Mouse (Mus musculus) MEL (cell line): ENCODE results near the gene Wdr46. TPM values are rescaled to one million over a fixed set of nuclear protein-coding genes. Genes with fewer than 3 reads are reported as not detected.

Source experiments
- DNase-seq: peaks from one replicate; pipeline ENCODE4 v3.0.0; 2011; ENCODE audit warnings: low read depth, low spot score
- H3K27ac ChIP-seq: 2 replicates; pipeline ENCODE4 v1.5.1; 2012; ENCODE audit warnings: low read depth, mild to moderate bottlenecking, control low read depth, low read length, moderate library complexity; ENCODE audit not compliant: control insufficient read depth
- H3K27me3 ChIP-seq, 2 experiments: fragments of 150-350 bp in 1 of 2; sonication (generic) in 1 of 2; 2 replicates each; pipeline ENCODE4 v1.6.1; 2012; ENCODE audit warnings: low read length in 2 of 2, mild to moderate bottlenecking in 2 of 2, improper control_type of control experiment in 1 of 2, moderate library complexity in 1 of 2; ENCODE audit not compliant: insufficient read depth in 2 of 2, control insufficient read depth in 1 of 2
- H3K36me3 ChIP-seq, 2 experiments: 2 replicates each; pipeline ENCODE4 v1.6.1; 2012 to 2014; ENCODE audit warnings: low read length in 2 of 2, improper control_type of control experiment in 1 of 2, inconsistent platforms in 1 of 2, mild to moderate bottlenecking in 1 of 2; ENCODE audit not compliant: insufficient read depth in 2 of 2, control insufficient read depth in 1 of 2
- H3K4me1 ChIP-seq, 2 experiments: fragments of 150-350 bp in 1 of 2; sonication (generic) in 1 of 2; 2 replicates each; pipeline ENCODE4 v1.6.1; 2012; ENCODE audit warnings: low read length in 2 of 2, improper control_type of control experiment in 1 of 2, mild to moderate bottlenecking in 1 of 2; ENCODE audit not compliant: insufficient read depth in 2 of 2, control insufficient read depth in 1 of 2
- H3K4me3 ChIP-seq, 2 experiments: fragments of 150-350 bp in 1 of 2; sonication (generic) in 1 of 2; 2 replicates each; pipeline ENCODE4 v1.5.1; 2012; ENCODE audit warnings: low read depth in 2 of 2, low read length in 2 of 2, mild to moderate bottlenecking in 2 of 2, moderate library complexity in 2 of 2, control low read depth in 1 of 2, improper control_type of control experiment in 1 of 2; ENCODE audit not compliant: control insufficient read depth in 1 of 2, insufficient read depth in 1 of 2
- H3K79me2 ChIP-seq: 2 replicates; pipeline ENCODE4 v1.6.1; 2012; ENCODE audit warnings: mild to moderate bottlenecking, low read length, moderate library complexity; ENCODE audit not compliant: control insufficient read depth, poor library complexity, insufficient read depth
- H3K9ac ChIP-seq: 2 replicates; pipeline ENCODE4 v1.6.1; 2012; ENCODE audit warnings: low read depth, mild to moderate bottlenecking, control low read depth, low read length, moderate library complexity; ENCODE audit not compliant: control insufficient read depth, poor library complexity, severe bottlenecking
- H3K9me3 ChIP-seq: fragments of 150-350 bp; sonication (generic); replicated peaks from 2 replicates; pipeline ENCODE4 v1.6.1; 2012; ENCODE audit warnings: mild to moderate bottlenecking, low read length, improper control_type of control experiment, moderate library complexity; ENCODE audit not compliant: insufficient read depth
- BHLHE40 ChIP-seq: IDR thresholded peaks from 2 replicates; pipeline ENCODE4 v1.6.1; 2012; ENCODE audit warnings: low read depth, mild to moderate bottlenecking, inconsistent platforms, low read length, improper control_type of control experiment, borderline replicate concordance
- CHD1 ChIP-seq: IDR thresholded peaks from 2 replicates; pipeline ENCODE4 v1.6.1; 2012; ENCODE audit warnings: low read depth, mild to moderate bottlenecking, inconsistent platforms, low read length, improper control_type of control experiment
- CHD2 ChIP-seq: IDR thresholded peaks from 2 replicates; pipeline ENCODE4 v1.6.1; 2011; ENCODE audit warnings: low read length, improper control_type of control experiment
- CTCF ChIP-seq, 3 experiments: IDR thresholded peaks in 2 of 3; conservative IDR thresholded peaks in 1 of 3; 2 replicates each; pipeline ENCODE4 v1.5.1; 2011 to 2012; ENCODE audit warnings: low read length in 3 of 3, low read depth in 2 of 3, mild to moderate bottlenecking in 2 of 3, improper control_type of control experiment in 1 of 3, inconsistent platforms in 1 of 3, mixed read lengths in 1 of 3, moderate library complexity in 1 of 3; ENCODE audit not compliant: control insufficient read depth in 1 of 3, insufficient read depth in 1 of 3, poor library complexity in 1 of 3, severe bottlenecking in 1 of 3
- E2F4 ChIP-seq: IDR thresholded peaks from 2 replicates; pipeline ENCODE4 v1.6.1; 2011; ENCODE audit warnings: low read depth, low read length, improper control_type of control experiment, borderline replicate concordance
- ELF1 ChIP-seq: IDR thresholded peaks from 2 replicates; pipeline ENCODE4 v1.6.1; 2014; ENCODE audit warnings: low read depth, mild to moderate bottlenecking, inconsistent platforms, low read length, improper control_type of control experiment, moderate library complexity
- EP300 ChIP-seq, 2 experiments: IDR thresholded peaks; 2 replicates each; pipeline ENCODE4 v1.6.1; 2011; ENCODE audit warnings: improper control_type of control experiment in 2 of 2, low read length in 2 of 2, low read depth in 1 of 2, mild to moderate bottlenecking in 1 of 2
- ETS1 ChIP-seq: IDR thresholded peaks from 2 replicates; pipeline ENCODE4 v1.6.1; 2012; ENCODE audit warnings: low read depth, mild to moderate bottlenecking, inconsistent platforms, low read length, improper control_type of control experiment, moderate library complexity
- GABPA ChIP-seq: IDR thresholded peaks from 2 replicates; pipeline ENCODE4 v1.6.1; 2012; ENCODE audit warnings: low read depth, mild to moderate bottlenecking, inconsistent platforms, low read length, improper control_type of control experiment, moderate library complexity
- GATA1 ChIP-seq: IDR thresholded peaks from 2 replicates; pipeline ENCODE4 v1.6.1; 2011; ENCODE audit warnings: low read depth, low read length, improper control_type of control experiment
- HCFC1 ChIP-seq: IDR thresholded peaks from 2 replicates; pipeline ENCODE4 v1.6.1; 2012; ENCODE audit warnings: low read depth, mild to moderate bottlenecking, inconsistent platforms, low read length, improper control_type of control experiment, moderate library complexity
- JUND ChIP-seq: IDR thresholded peaks from 2 replicates; pipeline ENCODE4 v1.6.1; 2011; ENCODE audit warnings: low read depth, mild to moderate bottlenecking, improper control_type of control experiment, low read length
- KAT2A ChIP-seq: conservative IDR thresholded peaks from 2 replicates; pipeline ENCODE4 v1.6.1; 2012; ENCODE audit warnings: low read depth, low read length, improper control_type of control experiment, inconsistent platforms
- MAFK ChIP-seq: IDR thresholded peaks from 2 replicates; pipeline ENCODE4 v1.6.1; 2011; ENCODE audit warnings: low read depth, mild to moderate bottlenecking, low read length, improper control_type of control experiment, borderline replicate concordance
- MAX ChIP-seq: IDR thresholded peaks from 2 replicates; pipeline ENCODE4 v1.6.1; 2011; ENCODE audit warnings: low read length, improper control_type of control experiment
- MXI1 ChIP-seq: IDR thresholded peaks from 2 replicates; pipeline ENCODE4 v1.6.1; 2011; ENCODE audit warnings: mild to moderate bottlenecking, low read depth, low read length, improper control_type of control experiment
- MYB ChIP-seq: IDR thresholded peaks from 2 replicates; pipeline ENCODE4 v1.6.1; 2011; ENCODE audit warnings: mild to moderate bottlenecking, low read depth, low read length, improper control_type of control experiment
- MYC ChIP-seq: IDR thresholded peaks from 2 replicates; pipeline ENCODE4 v1.6.1; 2011; ENCODE audit warnings: low read depth, mild to moderate bottlenecking, low read length, improper control_type of control experiment, moderate library complexity
- NELFE ChIP-seq: IDR thresholded peaks from 2 replicates; pipeline ENCODE4 v1.6.1; 2011; ENCODE audit warnings: low read depth, low read length, improper control_type of control experiment
- NRF1 ChIP-seq: IDR thresholded peaks from 2 replicates; pipeline ENCODE4 v1.6.1; 2014; ENCODE audit warnings: low read depth, mild to moderate bottlenecking, inconsistent platforms, low read length, improper control_type of control experiment, moderate library complexity; ENCODE audit not compliant: poor library complexity, insufficient read depth, severe bottlenecking
- POLR2A ChIP-seq, 2 experiments: IDR thresholded peaks; 2 replicates each; pipeline ENCODE4 v1.6.1; 2011 to 2012; ENCODE audit warnings: low read length in 2 of 2, mild to moderate bottlenecking in 2 of 2, control low read depth in 1 of 2, improper control_type of control experiment in 1 of 2, low read depth in 1 of 2, moderate library complexity in 1 of 2; ENCODE audit not compliant: control insufficient read depth in 1 of 2, insufficient read depth in 1 of 2, poor library complexity in 1 of 2
- POLR2AphosphoS2 ChIP-seq: IDR thresholded peaks from 2 replicates; pipeline ENCODE4 v1.6.1; 2011; ENCODE audit warnings: low read length, improper control_type of control experiment
- POLR2AphosphoS5 ChIP-seq: IDR thresholded peaks from 2 replicates; pipeline ENCODE4 v1.6.1; 2012; ENCODE audit warnings: low read depth, borderline replicate concordance, mild to moderate bottlenecking, inconsistent platforms, low read length, moderate library complexity, mixed read lengths
- RAD21 ChIP-seq: IDR thresholded peaks from 2 replicates; pipeline ENCODE4 v1.6.1; 2011; ENCODE audit warnings: mild to moderate bottlenecking, low read depth, low read length, improper control_type of control experiment
- RCOR1 ChIP-seq: IDR thresholded peaks from 2 replicates; pipeline ENCODE4 v1.6.1; 2012; ENCODE audit warnings: low read depth, mild to moderate bottlenecking, inconsistent platforms, low read length, improper control_type of control experiment
- SIN3A ChIP-seq: IDR thresholded peaks from 2 replicates; pipeline ENCODE4 v1.6.1; 2012; ENCODE audit warnings: low read length, improper control_type of control experiment, inconsistent platforms
- SMC3 ChIP-seq: IDR thresholded peaks from 2 replicates; pipeline ENCODE4 v1.6.1; 2011; ENCODE audit warnings: low read depth, low read length, improper control_type of control experiment
- TAL1 ChIP-seq: IDR thresholded peaks from 2 replicates; pipeline ENCODE4 v1.6.1; 2012; ENCODE audit warnings: mild to moderate bottlenecking, inconsistent platforms, low read length, moderate library complexity, mixed read lengths
- TBP ChIP-seq: IDR thresholded peaks from 2 replicates; pipeline ENCODE4 v1.8.0; 2011; ENCODE audit warnings: low read depth, low read length, improper control_type of control experiment
- TCF12 ChIP-seq: IDR thresholded peaks from 2 replicates; pipeline ENCODE4 v1.6.1; 2014; ENCODE audit warnings: low read depth, mild to moderate bottlenecking, inconsistent platforms, low read length, improper control_type of control experiment, moderate library complexity
- UBTF ChIP-seq: IDR thresholded peaks from 2 replicates; pipeline ENCODE4 v1.6.1; 2012; ENCODE audit warnings: low read depth, mild to moderate bottlenecking, inconsistent platforms, low read length, improper control_type of control experiment, moderate library complexity, borderline replicate concordance; ENCODE audit not compliant: insufficient read depth
- USF2 ChIP-seq, 2 experiments: IDR thresholded peaks; 2 replicates each; pipeline ENCODE4 v1.6.1; 2011 to 2012; ENCODE audit warnings: improper control_type of control experiment in 2 of 2, low read length in 2 of 2, borderline replicate concordance in 1 of 2, inconsistent platforms in 1 of 2, low read depth in 1 of 2, mild to moderate bottlenecking in 1 of 2; ENCODE audit not compliant: insufficient read depth in 1 of 2
- ZKSCAN1 ChIP-seq: IDR thresholded peaks from 2 replicates; pipeline ENCODE4 v1.6.1; 2012; ENCODE audit warnings: low read depth, mild to moderate bottlenecking, inconsistent platforms, low read length, improper control_type of control experiment, moderate library complexity
- ZMIZ1 ChIP-seq: IDR thresholded peaks from 2 replicates; pipeline ENCODE4 v1.6.1; 2012; ENCODE audit warnings: low read depth, mild to moderate bottlenecking, inconsistent platforms, low read length, improper control_type of control experiment, moderate library complexity
- ZNF384 ChIP-seq: IDR thresholded peaks from 2 replicates; pipeline ENCODE4 v1.6.1; 2012; ENCODE audit warnings: low read depth, mild to moderate bottlenecking, inconsistent platforms, low read length, improper control_type of control experiment
- polyA plus RNA-seq, 2 experiments: library from polyadenylated mRNA; stranded (reverse) in 1 of 2; unstranded in 1 of 2; fragments of >175 nt in 1 of 2; fragments of >200 nt in 1 of 2; gene quantifications; 2 replicates each; pipeline versions ENCODE4 v1.2.1 to v1.2.4; 2012; ENCODE audit warnings: low replicate concordance in 2 of 2, low read depth in 1 of 2; ENCODE audit not compliant: insufficient read length in 2 of 2, insufficient read depth in 1 of 2, missing spikeins in 1 of 2
- total RNA-seq: library from RNA; depleted of rRNA; stranded (reverse); fragments of 300-350 nt; gene quantifications from 2 replicates; pipeline ENCODE4 v1.2.3, GENCODE M21; 2012

Gene Wdr46
- total and polyA plus RNA-seq, 3 experiments, result 100 to 131 TPM; not detected in 1

GRCm38 (mm10) chr17:33929371-33930279 is 10.8 kb upstream of the Wdr46 start, which contains the start of gene Rgl2:
Gene Rgl2, plus strand, starts transcription at chr17:33929543.
- Histone ChIP-seq H3K79me2 (peaks cover 24% of the 10 kb centered on the region), H3K36me3 (peaks cover 0 to 3% of the 10 kb centered on the region in 2 experiments; a peak in 2 of 4 replicates), H3K4me3 (peak within 1 kb of the TSS; percentile 74 to 78), H3K9me3 (no peaks in the 10 kb centered on the region), H3K27ac (peak within 1 kb of the TSS; percentile 98), H3K27me3 (no peaks in the 10 kb centered on the region), H3K9ac (peak within 1 kb of the TSS; percentile 93), H3K4me1 (peaks cover 0 to 13% of the 10 kb centered on the region in 2 experiments; a peak in 2 of 4 replicates)
- peak; percentile 95 for DNase-seq
- peak; percentile 49 for TF ChIP-seq NELFE
- TF ChIP-seq CHD2, result no peak
- no peak for TF ChIP-seq RAD21
- peak; percentile 44; the same call in 1 of the 2 replicates for TF ChIP-seq TBP
- TF ChIP-seq POLR2A (IDR thresholded peaks at IDR 0.05; ENCODE audit: control insufficient read depth in 1 of 2, insufficient read depth in 1 of 2, low read depth in 1 of 2, low read length in 2 of 2, poor library complexity in 1 of 2), result peak; percentile 61 to 82
- peak; percentile 89 for TF ChIP-seq MXI1
- TF ChIP-seq MYB, result no peak
- 0 out of 2 replicates have a peak, but pooled peaks have one; percentile 6 for TF ChIP-seq CHD1
- no peak for TF ChIP-seq MAFK
- TF ChIP-seq USF2 (IDR thresholded peaks at IDR 0.05; ENCODE audit: borderline replicate concordance in 1 of 2, insufficient read depth in 1 of 2, low read depth in 1 of 2, low read length in 2 of 2), result no peak
- TF ChIP-seq GABPA, result no peak
- no peak for TF ChIP-seq TAL1
- TF ChIP-seq ZMIZ1, result no peak; the same call in 1 of the 2 replicates
- peak; percentile 73; the same call in 1 of the 2 replicates for TF ChIP-seq KAT2A
- TF ChIP-seq ETS1, result peak; percentile 59; the same call in 1 of the 2 replicates
- TF ChIP-seq MAX, result peak; percentile 55; the same call in 1 of the 2 replicates
- no peak for TF ChIP-seq NRF1
- TF ChIP-seq E2F4, result no peak
- TF ChIP-seq BHLHE40, result no peak
- TF ChIP-seq RCOR1, result no peak
- TF ChIP-seq ZKSCAN1, result no peak
- TF ChIP-seq UBTF, result no peak
- peak; percentile 97 for TF ChIP-seq SIN3A
- 0 out of 2 replicates have a peak, but pooled peaks have one; percentile 6 for TF ChIP-seq SMC3
- TF ChIP-seq TCF12, result peak; percentile 67
- TF ChIP-seq JUND, result 0 out of 2 replicates have a peak, but pooled peaks have one; percentile 0
- TF ChIP-seq GATA1, result no peak
- no peak for TF ChIP-seq POLR2AphosphoS5
- peak; percentile 87 for TF ChIP-seq POLR2AphosphoS2
- TF ChIP-seq CTCF (IDR thresholded peaks at IDR 0.05 in 2 of 3, conservative IDR thresholded peaks at IDR 0.05 in 1 of 3; ENCODE audit: control insufficient read depth in 1 of 3, insufficient read depth in 1 of 3, low read depth in 2 of 3, low read length in 3 of 3, poor library complexity in 1 of 3, severe bottlenecking in 1 of 3), result peak in 1 of 3 experiments; percentile 22; a peak in 3 of 6 replicates
- peak in 1 of 2 experiments; percentile 18; a peak in 1 of 4 replicates for TF ChIP-seq EP300 (IDR thresholded peaks at IDR 0.05; ENCODE audit: low read depth in 1 of 2, low read length in 2 of 2)
- TF ChIP-seq ZNF384, result no peak
- peak; percentile 94 for TF ChIP-seq HCFC1
- TF ChIP-seq ELF1, result peak; percentile 81
- TF ChIP-seq MYC, result no peak
